Mouse (Mus musculus) bone marrow, adult 2 months (tissue): ENCODE measurements at regions not wholly inside any gene's neighbourhood (a gene's known extent, or its start where the extent isn't known, plus 50 kb on each side); places are given as distances from the start of the nearest gene placed in this dataset.

Source experiments
- CTCF ChIP-seq: fragments of 200-500 bp; IDR thresholded peaks from 2 replicates; pipeline ENCODE4 v1.5.1; 2011; ENCODE audit warnings: low read length, control low read depth; ENCODE audit not compliant: control insufficient read depth, insufficient read depth
- POLR2A ChIP-seq: fragments of 200-500 bp; IDR thresholded peaks from 2 replicates; pipeline ENCODE4 v1.6.1; 2011; ENCODE audit warnings: low read depth, mild to moderate bottlenecking, control low read depth, low read length, borderline replicate concordance; ENCODE audit not compliant: control insufficient read depth

- TF ChIP-seq CTCF (no peak), POLR2A (no peak)
These were observed 124.7 kb downstream of the 4930564D02Rik start for GRCm38 (mm10) chr3:105191303-105191702.
